Mouse (Mus musculus) spleen, adult 2 months (tissue): ENCODE measurements at regions not wholly inside any gene's neighbourhood (a gene's known extent, or its start where the extent isn't known, plus 50 kb on each side); places are given as distances from the start of the nearest gene placed in this dataset.

Experiments
- DNase-seq, 2 experiments: peaks; one replicate each; pipeline versions ENCODE4 v3.0.0 to v3.0.0-alpha.2; 2012 to 2021; ENCODE audit warnings: low spot score in 2 of 2, low read depth in 1 of 2
- H3K27ac ChIP-seq: fragments of 200-500 bp; 2 replicates; pipeline ENCODE4 v1.5.1; 2012; ENCODE audit warnings: low read length, inconsistent platforms; ENCODE audit not compliant: insufficient read depth
- H3K27me3 ChIP-seq: fragments of 200-500 bp; 2 replicates; pipeline ENCODE4 v1.6.1; 2012; ENCODE audit warnings: mild to moderate bottlenecking, moderate library complexity, low read length, inconsistent platforms; ENCODE audit not compliant: control insufficient read depth, insufficient read depth
- H3K36me3 ChIP-seq: fragments of 200-500 bp; 2 replicates; pipeline ENCODE4 v1.6.1; 2012; ENCODE audit warnings: mild to moderate bottlenecking, low read length, inconsistent platforms; ENCODE audit not compliant: control insufficient read depth, insufficient read depth
- H3K4me1 ChIP-seq: fragments of 200-500 bp; 2 replicates; pipeline ENCODE4 v1.6.1; 2011; ENCODE audit warnings: inconsistent platforms; ENCODE audit not compliant: control insufficient read depth, insufficient read depth, insufficient read length
- H3K4me3 ChIP-seq: fragments of 200-500 bp; 2 replicates; pipeline ENCODE4 v1.5.1; 2011; ENCODE audit warnings: mild to moderate bottlenecking, inconsistent platforms; ENCODE audit not compliant: insufficient read depth, insufficient read length; ENCODE audit errors: extremely low read depth
- CTCF ChIP-seq: fragments of 200-500 bp; IDR thresholded peaks from 2 replicates; pipeline ENCODE4 v1.5.1; 2011; ENCODE audit warnings: mild to moderate bottlenecking, inconsistent platforms; ENCODE audit not compliant: insufficient read depth, insufficient read length, insufficient replicate concordance; ENCODE audit errors: extremely low read depth
- POLR2A ChIP-seq: fragments of 200-500 bp; IDR thresholded peaks from 2 replicates; pipeline ENCODE4 v1.6.1; 2011; ENCODE audit warnings: low read depth, low read length, inconsistent platforms
- WGBS: fragments of 180-500 bp; shearing (Covaris S2); methylation state at CpG from one replicate; pipeline ENCODE4 v1.1.7; 2018; 5-methylcytosine and 5-hydroxymethylcytosine counted together

DNA sequence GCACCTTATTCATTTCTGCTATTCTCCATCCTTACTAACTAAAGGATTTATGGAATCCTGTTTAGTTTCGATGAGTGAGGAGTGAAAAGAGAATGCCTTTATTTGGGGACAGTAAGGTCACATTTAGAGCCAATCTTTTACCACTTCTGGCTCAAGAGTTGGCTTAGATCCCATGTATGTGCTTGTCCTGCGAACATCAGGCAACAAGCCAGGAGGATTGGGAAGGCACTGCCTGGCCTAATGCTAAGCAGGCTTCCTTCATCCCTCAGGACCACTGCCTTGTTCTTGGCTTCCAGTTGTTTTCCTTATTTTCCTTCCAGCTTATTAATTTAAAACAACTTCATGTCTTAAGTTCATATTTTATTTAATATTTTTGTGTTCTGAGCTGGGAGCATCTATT is 442.9 kb downstream of the Vgll3 start:
- no peaks in the 10 kb centered on the region for H3K4me1 ChIP-seq
- TF ChIP-seq POLR2A (no peak), CTCF (no peak)
- no peak overlapping the region for H3K27ac ChIP-seq
- no peaks in the 10 kb centered on the region for H3K36me3 ChIP-seq
- WGBS, result 68% methylated on average over 2 of the region's 2 CpGs
- H3K27me3 ChIP-seq, result no peaks in the 10 kb centered on the region
- H3K4me3 ChIP-seq, result no peak overlapping the region
- no peak for DNase-seq

DNA sequence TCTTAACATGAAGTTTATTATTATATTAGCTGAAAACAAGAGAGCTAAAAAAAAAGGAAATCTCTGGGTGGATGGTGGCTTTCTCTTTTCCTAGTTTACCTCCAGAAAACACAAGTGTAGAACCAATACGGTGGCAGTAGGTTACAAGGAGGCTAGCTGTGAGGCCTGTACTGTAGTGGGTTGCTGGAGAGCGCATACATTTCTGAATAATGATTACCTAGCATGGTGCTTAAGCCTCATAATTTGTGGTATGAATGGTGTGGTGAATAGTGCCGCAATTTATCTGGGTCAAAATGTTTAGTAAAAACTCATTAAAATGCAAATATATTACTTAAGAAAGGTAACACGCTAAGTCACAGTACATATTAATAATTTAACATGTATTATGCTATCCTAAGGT is 453.9 kb downstream of the Vgll3 start:
- no peak overlapping the region for H3K4me3 ChIP-seq
- 92% methylated on average over 4 of the region's 4 CpGs for WGBS
- no peaks in the 10 kb centered on the region for H3K36me3 ChIP-seq
- no peaks in the 10 kb centered on the region for H3K4me1 ChIP-seq
- no peak for DNase-seq
- TF ChIP-seq POLR2A (no peak), CTCF (no peak)
- no peak overlapping the region for H3K27ac ChIP-seq
- no peaks in the 10 kb centered on the region for H3K27me3 ChIP-seq

DNA sequence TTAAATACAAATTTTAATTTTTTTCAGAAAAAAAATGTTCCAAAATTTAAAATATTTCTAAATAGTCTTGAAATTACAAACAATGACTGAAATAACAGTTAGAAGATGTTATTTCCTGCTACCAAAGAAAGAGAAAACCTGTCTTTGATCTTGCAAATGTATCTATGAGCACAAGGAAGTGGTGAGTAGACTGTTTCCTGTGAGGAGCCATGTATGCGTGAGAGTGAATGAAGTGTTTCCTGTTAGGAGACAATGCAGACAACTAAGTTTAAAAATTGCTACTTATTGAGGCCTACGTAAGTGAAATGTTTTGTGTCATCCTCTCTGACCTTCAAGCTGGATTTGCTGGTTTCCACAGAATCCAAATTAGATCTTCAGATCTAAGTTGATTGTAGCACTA is 461.6 kb downstream of the Vgll3 start:
- TF ChIP-seq POLR2A, result no peak
- no peak for TF ChIP-seq CTCF

More for the DNA sequence above, 461.6 kb downstream of the Vgll3 start:
- DNase-seq, result peak in 1 of 2 experiments; percentile 1
- no peak overlapping the region for H3K27ac ChIP-seq
- no peak overlapping the region for H3K4me3 ChIP-seq
- no peaks in the 10 kb centered on the region for H3K4me1 ChIP-seq
- H3K27me3 ChIP-seq, result no peaks in the 10 kb centered on the region
- WGBS, result 15% methylated on average over 2 of the region's 2 CpGs
- no peaks in the 10 kb centered on the region for H3K36me3 ChIP-seq
